Mouse (Mus musculus) G1E (cell line): ENCODE measurements around the gene Dusp18.

ENCODE experiments used
- CTCF ChIP-seq: IDR thresholded peaks from 2 replicates; pipeline ENCODE4 v1.5.1; 2012; ENCODE audit warnings: low read depth, low read length, inconsistent platforms, mixed read lengths
- GATA1 ChIP-seq: IDR thresholded peaks from 2 replicates; pipeline ENCODE4 v1.6.1; 2012; ENCODE audit warnings: borderline replicate concordance, low read length, inconsistent platforms, mixed read lengths
- GATA2 ChIP-seq: IDR thresholded peaks from 2 replicates; pipeline ENCODE4 v1.6.1; 2012; ENCODE audit warnings: low read depth, low read length, inconsistent platforms, borderline replicate concordance
- POLR2AphosphoS5 ChIP-seq: IDR thresholded peaks from 2 replicates; pipeline ENCODE4 v1.6.1; 2012; ENCODE audit warnings: low read depth, low read length, inconsistent platforms; ENCODE audit not compliant: insufficient replicate concordance

DNA sequence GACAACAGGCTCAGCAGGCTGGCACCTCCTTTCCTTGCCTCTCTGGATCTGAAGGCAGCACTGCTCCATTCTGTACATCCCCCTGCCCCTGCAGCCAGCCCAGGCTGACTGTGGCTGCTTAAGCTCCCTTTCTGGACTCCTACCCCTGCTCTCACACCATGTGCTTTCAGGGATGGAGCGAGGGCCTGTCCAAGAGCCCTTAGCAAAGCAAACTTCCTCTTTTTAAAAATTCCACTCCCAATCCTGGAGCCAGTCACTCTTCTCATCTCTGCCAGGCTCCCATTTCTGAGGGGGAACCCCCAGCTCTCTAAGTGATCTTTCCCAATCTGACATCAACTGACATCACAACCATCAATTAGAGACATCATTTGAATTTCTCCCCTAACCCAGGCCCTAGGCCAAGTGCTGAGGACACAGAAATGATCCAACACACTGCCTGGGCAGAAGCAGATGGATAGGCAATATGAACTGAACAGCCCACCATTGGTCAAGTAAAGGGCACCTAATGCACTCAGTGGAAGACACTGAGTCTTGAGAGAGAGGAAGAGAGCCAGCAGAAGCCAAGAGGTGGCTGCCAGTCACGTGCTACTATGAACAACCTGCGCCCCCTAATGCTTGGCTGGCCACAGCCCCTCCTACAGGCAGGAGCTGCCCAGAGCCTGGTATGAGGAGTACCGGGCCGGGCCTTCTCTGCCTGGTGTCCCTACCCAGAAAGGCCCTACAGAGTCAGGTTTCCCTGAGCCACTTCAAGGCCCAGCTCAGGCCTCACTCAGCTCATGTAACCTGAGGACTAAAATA is 15.7 kb downstream of the Dusp18 start:
- TF ChIP-seq CTCF (no peak), GATA2 (no peak), POLR2AphosphoS5 (no peak), GATA1 (no peak)
